Mouse (Mus musculus) olfactory bulb, adult 2 months (tissue): ENCODE data around the gene Col9a1.

ENCODE experiments used
- CTCF ChIP-seq: fragments of 200-500 bp; IDR thresholded peaks from 2 replicates; pipeline ENCODE4 v1.5.1; 2012; ENCODE audit warnings: low read depth, mild to moderate bottlenecking, low read length, moderate library complexity; ENCODE audit not compliant: insufficient read depth
- POLR2A ChIP-seq: fragments of 200-500 bp; IDR thresholded peaks from 2 replicates; pipeline ENCODE4 v1.6.1; 2012; ENCODE audit warnings: mild to moderate bottlenecking, low read depth, low read length, moderate library complexity; ENCODE audit not compliant: insufficient read depth

- TF ChIP-seq CTCF (no peak), POLR2A (no peak)
These were observed 58.9 kb downstream of the Col9a1 start for GRCm38 (mm10) chr1:24236330-24236729.
